Mouse (Mus musculus) adrenal gland, postnatal 25 days (tissue): ENCODE results near the gene Hipk3. TPM values are rescaled to one million over a fixed set of nuclear protein-coding genes. Genes with fewer than 3 reads are reported as not detected.

Experiments used
- DNase-seq: peaks from one replicate; pipeline ENCODE4 v3.0.0; 2021; ENCODE audit warnings: mixed read lengths
- microRNA-seq, 2 experiments: library from miRNA; unstranded; fragments of <30 nt; microRNA quantifications; one replicate each; pipeline ENCODE4 v1.2.0; 2021
- total RNA-seq: library from RNA; stranded (reverse); gene quantifications from 2 replicates; pipeline ENCODE4 v1.2.3, GENCODE M21; 2021

Hipk3 gene
- total RNA-seq, 1 experiment from 2014 or later: 152 TPM

- no peak for DNase-seq
These were observed 82.4 kb downstream of the Hipk3 start for GRCm38 (mm10) chr2:104411806-104412205.

- no peak for DNase-seq
These were observed 83.2 kb downstream of the Hipk3 start, which contains the start of gene D430041D05Rik for GRCm38 (mm10) chr2:104410963-104411545. Gene D430041D05Rik (minus strand): TSS chr2:104411013.

- peak; percentile 50 for DNase-seq
These were observed 84.1 kb downstream of the Hipk3 start for GRCm38 (mm10) chr2:104409851-104410821.

DNA sequence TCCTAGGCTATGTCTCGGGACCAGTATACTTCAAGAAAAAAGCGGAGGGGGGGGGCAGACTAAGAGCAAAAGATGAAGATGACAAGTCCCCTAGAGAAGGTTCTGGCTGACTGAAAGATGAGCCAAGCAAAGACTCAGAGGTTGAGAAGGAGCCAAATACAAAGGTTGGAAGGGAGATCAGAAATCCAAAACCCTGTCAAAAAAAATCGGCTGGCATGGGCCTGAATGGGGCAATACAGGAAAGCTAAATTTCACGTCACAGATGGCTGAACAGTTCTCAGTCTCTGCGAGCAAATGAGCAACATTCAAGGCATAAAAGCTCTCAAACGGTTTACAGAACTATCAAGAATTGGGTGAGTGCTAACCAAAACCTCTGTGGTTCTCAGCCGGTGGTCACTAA is 85.9 kb downstream of the Hipk3 start:
- no peak for DNase-seq

DNA sequence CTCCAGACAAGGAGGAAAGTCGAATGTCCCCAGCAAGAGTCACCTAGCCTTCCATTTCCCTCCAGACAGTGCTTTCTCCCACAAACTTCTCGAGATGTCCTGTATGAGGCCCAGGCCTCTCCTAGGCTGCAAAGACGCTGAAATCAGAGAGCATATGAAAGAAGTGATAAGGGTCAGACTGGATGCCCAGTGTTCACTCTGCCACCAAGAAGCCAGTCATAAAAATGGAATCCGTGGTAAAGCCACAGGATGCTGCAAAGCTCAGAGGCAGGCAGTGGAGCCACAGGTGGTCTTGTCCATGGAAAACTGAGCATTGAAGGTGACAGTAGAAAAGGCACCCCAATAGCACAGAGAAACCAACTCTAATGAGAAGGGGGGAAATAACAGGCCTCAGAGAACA is 86.3 kb downstream of the Hipk3 start:
- DNase-seq: no peak

DNA sequence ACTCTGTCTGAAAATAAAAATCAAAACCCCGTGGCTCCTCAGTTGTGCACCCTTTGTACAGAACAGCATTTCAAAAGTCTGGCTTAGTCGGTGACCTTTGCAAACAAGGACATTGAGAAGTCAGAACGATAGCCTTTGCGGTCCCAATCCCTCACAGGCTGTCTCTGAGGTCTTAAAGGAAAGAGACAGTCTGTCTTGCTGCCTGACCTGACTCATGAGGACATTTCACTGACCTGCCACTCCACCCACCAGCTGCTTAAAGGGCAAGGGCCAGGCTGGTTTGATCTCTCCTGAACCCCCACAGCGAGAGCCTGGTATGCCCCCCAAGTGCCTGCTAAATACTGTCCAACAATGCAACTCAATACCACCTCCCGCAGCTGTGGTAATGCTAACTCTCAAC is 90.2 kb downstream of the Hipk3 start:
- DNase-seq: no peak

DNA sequence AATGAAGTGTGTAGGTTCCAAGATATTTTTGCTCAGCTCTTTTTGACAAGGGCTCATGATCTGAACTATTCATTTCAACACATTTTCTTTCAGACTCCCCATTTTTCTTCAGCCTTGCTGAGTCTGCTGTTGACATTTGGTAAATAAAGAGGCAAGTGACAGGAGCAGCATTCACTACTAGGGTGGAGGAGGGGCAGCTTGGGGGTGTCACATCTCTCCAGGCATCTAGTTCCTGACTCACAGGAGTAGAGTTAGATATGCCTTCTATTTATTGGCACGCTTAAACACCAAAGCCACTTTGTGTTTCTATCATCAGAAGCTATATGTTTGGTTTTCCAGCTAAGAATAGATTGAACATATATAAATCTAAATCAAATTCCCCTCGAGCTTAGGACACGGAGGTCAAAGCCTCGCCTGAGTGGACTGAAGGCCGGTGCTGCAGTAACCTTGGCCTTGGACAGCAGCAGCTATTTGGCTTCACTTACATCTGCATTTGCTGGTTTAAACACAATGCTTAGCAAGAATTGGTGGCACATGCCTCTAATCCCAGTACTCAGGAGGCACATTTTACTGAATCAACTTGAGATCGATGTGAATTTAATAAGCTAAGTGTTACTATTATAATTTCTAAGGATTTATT is 95.5 kb downstream of the Hipk3 start:
- no peak for DNase-seq

GRCm38 (mm10) chr2:104395961-104396360 is 98.3 kb downstream of the Hipk3 start:
- peak; percentile 28 for DNase-seq

DNA sequence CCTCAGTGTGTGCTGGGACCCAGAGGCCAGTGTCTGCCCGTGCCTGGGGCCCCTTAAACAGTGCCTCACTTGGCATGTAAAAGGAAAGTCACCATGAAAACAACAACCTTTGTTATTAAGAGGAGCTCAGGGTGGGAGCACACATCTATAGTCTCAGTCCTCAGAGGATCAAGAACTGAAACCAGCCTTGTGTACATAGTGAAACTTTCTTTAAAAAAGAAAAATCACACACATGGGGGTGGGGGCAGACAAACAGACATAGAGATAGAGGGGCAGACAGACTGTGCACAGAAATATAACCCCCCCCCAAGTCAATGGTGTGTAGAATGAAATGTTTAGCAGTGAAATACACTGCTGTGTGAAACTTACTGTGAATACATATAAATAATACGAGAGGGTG is 99.5 kb downstream of the Hipk3 start:
- DNase-seq: no peak

- no peak for DNase-seq
These were observed 101.4 kb downstream of the Hipk3 start for GRCm38 (mm10) chr2:104392700-104393312.

DNA sequence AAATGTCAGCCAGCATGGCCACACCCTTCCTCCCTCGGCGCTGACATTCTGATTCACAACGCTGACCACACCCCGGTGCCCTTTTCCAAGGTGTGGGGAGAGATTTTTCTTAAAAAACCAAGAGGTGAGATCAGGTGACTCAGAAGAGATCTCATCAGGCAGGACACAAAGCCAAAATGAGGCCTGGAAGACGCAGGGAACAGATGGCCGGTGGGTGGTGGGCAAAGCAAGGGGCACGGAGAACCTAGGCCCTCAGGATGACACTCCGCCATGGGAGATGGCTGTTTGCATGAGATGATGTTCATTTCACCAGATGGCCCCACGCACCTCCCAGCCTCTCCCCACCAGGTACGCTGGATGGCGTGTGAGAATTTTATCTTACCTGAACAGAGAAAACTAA is 105.0 kb downstream of the Hipk3 start:
- DNase-seq: no peak

DNA sequence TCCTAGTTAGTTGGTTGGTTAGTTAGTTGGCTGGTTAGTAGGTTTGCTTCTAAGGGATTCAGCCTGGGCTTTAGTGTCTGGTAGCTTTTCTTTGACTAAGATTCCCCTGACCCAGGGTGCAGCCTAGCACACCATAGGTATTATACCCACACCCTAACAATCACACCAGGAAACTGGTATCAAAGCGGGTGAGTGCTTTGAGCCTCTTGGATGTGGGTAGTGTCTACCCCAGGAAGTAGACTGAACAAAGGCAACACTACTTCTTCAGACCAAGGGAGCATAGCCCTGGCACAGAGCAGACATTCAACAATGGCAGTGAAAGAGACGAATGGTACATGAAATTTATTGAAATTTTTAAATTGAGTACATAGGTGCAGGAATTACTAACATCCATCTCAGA is 108.3 kb downstream of the Hipk3 start:
- no peak for DNase-seq

DNA sequence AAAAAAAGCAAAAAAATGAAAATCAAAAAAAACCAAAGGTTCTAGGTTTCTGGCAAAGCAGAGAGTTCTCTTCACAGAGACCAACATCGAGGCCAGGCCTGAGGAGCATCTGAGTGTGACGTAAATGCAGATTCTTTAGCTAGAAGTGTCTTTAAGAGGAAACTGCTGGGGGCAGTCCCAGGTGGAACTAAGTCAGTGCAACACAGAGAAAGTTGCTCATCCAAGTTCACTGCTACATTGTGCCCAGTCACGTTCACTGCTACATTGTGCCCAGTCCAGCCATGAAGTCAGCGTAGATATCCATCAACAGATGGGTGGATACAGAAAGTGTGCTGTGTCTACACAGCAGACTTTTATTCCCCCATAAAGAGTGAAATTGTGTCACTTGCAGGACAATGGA is 110.7 kb downstream of the Hipk3 start:
- no peak for DNase-seq

DNA sequence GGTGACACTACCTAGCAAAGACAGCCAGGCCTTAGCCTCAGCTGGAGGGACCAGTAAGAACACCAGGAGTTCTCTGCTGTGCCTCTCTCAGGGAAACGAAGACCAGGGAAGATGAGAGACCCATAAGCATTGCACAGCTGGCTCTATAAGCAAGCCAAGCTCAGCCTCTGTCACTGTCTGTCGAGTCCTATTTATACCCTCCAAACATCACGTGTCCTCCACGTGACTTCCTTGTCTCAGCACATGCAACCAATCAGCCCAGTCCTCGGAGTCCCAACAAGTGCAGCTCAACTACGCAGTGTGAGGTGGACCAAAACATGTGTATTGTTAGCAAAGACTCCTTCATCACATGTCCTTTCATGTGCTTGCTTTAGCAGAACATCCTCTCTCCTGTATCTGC is 111.4 kb downstream of the Hipk3 start:
- no peak for DNase-seq

- DNase-seq: no peak
These were observed 114.9 kb downstream of the Hipk3 start for GRCm38 (mm10) chr2:104379304-104379703.

GRCm38 (mm10) chr2:104378791-104379190 is 115.5 kb downstream of the Hipk3 start:
- DNase-seq: no peak

- no peak for DNase-seq
These were observed 116.3 kb downstream of the Hipk3 start for GRCm38 (mm10) chr2:104377990-104378389.

Small RNAs within 50 kb of the gene (microRNA-seq; reads per million reads assigned to microRNA genes)
- gene Mir1902: 0 to 2.1 reads per million in 2 experiments

Other genes with a start within 250 kb of the Hipk3 start
- gene D430041D05Rik, start 83.4 kb downstream of the Hipk3 start, total RNA-seq: 36.2 and 37.6 TPM in 2 replicates
- gene Cstf3, start 96.1 kb upstream of the Hipk3 start, total RNA-seq: 38.2 and 39.6 TPM in 2 replicates
- 7.7 and 12.2 TPM in 2 replicates for gene Tcp11l1, start 217.7 kb upstream of the Hipk3 start, total RNA-seq
- not detected in 2 replicates for gene Pin1rt1, start 221.9 kb upstream of the Hipk3 start, total RNA-seq
- 2.2 TPM in 2 replicates for gene Depdc7, start 248.4 kb upstream of the Hipk3 start, total RNA-seq